Mouse (Mus musculus) thymus, postnatal 14 days (tissue): ENCODE data around the gene Sorbs2.

ENCODE experiments used
- DNase-seq: peaks from one replicate; pipeline ENCODE4 v3.0.0; 2021

Sorbs2 gene

DNA sequence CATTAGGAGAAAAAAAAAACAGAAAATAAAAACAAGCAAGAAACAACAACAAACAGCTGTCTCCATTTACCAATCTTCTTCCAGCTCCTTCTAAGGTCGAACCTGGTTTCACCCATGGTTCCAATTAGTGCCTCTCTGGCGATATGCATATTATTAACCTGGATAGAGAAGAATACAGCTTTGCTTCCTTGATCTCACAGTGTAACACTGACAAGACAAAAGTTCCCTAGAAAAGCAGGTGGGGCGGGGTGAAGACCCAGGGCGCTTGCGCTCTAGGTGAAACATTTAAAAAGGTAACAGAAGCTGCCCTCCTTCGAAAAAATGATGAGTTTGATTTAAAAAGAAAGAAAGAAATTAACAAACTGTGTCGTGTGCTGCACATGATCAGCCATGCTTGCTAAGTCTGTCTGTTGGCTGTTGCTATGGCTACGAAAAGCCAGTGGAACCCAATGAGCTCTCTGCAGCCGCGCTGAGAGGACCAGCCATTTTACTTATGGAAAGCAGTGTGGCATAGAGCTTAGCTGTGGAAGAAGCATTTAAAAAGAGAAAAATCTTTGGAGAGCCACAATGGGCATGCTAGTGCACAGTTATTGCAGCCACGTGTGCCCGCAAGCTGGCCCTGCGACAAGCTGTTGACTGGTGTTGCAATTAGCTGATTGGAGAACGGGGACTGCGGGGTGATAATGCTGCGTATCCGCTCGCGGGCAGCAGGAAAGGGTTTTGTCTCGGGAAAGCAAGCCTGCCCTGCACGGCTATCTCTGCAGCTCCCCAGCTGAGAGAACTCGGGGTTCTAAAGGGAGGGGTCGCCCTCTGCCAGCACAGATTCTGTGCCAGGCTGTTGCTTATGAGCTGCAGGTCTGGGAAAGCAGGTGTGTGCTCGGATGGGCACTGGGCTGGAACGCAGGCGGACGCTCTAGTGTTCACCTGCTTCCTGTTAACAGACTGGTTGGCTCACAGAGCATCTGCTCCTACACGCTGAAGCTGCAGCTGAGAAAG lies 120.0 kb downstream of the Sorbs2 start:
- no peak for DNase-seq

DNA sequence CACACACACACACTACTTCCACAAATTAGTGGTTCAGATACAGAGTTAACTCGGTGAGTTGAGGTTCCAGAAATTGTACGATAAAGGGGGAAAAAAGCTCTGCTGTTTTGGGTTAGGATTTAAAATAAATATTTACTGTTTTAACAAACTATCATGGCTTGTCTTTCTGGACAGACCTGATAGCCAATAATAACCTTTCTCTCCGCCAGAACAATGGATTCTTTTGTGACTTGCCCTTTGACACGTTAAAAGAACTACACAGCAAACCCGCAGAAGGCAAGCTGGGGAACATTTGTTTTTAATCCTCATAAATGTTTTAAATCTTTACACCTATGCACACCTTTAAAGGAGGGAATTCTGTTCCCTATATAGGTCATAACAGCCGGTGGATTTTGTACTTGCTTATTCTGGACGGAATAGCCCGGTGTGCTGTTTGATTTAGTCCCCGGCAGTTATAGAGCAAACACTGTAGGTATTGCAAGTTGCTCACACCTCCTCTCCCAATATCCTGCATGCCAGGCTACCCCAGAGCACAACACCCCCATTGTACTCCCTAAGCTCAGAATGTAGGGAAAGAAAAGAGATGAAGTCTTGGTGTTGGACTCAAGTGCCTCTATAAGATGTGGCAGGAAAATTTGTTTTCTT lies 121.0 kb downstream of the Sorbs2 start:
- no peak for DNase-seq

DNA sequence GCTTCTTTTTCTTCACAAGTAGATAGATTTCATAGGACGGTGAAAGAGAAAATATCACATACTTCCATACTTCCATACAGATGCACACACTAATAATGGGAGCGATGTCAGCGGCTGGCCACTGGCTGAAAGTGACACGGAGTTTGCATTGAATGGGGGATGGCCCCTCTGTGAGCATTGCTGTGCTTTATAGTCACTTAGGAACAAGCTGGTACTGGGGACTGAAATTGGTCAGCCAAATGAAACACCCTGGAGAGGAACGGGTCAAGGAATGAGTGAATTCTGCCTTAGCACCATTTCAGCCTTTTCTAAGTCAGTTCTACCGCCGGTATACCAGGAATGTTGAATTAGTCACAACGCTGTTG lies 121.5 kb downstream of the Sorbs2 start:
- no peak for DNase-seq

DNA sequence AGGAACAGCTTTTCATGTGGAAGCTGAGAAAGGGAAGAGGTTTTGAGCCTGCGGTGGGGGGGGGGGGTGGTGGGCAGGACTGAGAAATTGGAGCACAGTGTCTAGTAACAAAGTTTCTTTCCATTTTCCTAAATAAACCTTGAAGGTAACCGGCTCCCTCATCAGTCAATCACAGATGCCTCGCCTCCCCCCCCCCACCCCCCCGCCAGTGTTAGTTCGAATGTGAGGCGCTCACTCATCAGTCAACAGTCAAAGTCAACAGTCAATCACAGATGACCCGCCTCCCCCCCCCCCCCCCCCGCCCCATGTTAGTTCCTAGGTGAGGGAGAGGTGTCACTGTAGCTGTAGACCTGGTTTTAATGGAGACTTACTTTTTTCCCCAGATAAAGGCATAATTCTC lies 123.4 kb downstream of the Sorbs2 start:
- DNase-seq, result no peak

DNA sequence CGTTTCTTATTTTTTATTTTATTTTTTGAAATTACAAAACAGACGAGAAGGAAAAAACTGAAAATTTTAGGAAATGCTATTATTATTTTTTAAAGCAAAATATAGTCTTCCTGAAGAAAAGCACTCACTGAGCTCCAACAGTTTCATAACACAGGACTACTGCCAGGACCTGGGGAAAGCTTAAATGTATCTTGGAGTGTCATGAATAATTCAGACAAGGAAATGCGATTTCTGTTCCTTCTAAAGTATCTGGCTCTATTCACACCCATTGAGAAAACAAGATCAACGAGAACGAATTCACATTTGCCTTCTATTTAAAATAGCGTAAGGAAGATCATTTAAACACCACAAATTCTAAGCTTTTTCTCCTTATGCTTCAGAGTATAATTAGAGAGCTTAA lies 127.6 kb downstream of the Sorbs2 start:
- no peak for DNase-seq

DNA sequence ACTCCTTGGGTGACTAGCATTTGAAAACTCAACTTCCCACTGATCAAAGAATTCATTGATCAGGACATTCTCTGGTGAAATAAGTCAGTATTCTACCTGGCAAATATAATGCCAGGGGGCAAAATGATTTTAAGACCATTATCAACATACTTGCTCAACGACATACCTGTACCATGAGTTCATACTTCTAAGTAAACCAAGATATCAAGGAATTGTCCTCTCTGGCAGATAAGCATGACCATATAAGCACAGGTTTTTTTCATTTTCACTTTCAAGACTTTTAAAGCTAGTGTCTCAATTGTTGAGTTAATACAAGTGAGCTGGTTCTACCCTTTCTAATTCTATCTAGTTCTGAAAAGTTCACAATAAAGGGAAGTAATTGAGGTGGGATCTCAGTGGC lies 130.2 kb downstream of the Sorbs2 start:
- DNase-seq, result no peak

DNA sequence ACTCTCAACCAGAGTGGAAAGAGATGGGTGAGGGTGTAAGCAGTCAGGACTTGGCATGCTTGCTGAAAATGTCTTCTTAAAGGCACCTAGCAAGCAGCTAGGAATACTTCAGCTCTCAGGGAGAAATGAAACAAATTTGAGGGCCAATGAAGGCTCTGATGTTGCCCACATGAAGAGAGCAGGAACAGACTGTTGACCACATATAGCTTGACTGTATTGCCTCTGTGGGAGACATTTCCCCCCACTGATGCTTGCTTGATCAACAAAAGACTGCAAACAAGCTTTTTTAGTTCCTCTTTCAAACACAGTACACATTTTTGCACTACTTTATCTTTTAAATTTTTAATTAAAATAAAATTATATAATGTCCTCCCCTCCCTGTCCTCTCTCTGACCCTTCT lies 131.9 kb downstream of the Sorbs2 start:
- no peak for DNase-seq

DNA sequence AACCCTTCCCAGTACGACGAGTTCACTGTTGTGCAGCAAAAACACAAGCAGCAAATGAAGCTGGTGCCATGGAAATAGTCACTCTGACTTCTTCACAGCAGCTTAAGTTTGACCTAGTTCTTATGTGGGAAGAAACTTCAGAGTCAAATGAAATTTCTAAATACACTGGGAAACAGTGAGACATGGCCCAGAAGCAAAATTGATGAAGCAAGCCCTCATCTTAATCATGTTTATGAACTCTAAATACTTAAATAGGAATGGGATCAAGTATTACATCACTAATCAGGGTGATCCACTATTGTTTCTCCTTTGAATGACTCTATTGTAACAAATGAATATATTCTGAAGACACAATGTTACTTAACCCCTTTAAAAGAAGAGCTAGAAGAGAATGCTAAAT lies 137.1 kb downstream of the Sorbs2 start:
- no peak for DNase-seq

DNA sequence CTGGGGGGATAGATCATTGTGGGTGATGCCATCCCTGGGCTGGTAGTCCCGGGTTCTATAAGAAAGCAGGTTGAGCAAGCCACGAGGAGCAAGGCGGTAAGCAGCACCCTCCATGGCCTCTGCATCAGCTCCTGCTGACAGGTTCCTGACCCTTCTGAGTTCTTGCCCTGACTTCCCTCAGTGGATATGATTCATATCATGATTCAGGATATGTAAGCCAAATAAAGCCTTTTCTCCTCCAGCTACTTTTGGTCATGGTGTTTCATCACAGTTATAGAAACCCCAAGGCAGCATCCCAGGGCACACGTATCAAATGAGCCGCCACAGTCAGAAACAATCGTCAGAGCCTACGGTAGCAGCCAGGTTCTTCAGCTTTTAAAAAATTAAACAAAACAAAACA lies 141.5 kb downstream of the Sorbs2 start:
- no peak for DNase-seq

DNA sequence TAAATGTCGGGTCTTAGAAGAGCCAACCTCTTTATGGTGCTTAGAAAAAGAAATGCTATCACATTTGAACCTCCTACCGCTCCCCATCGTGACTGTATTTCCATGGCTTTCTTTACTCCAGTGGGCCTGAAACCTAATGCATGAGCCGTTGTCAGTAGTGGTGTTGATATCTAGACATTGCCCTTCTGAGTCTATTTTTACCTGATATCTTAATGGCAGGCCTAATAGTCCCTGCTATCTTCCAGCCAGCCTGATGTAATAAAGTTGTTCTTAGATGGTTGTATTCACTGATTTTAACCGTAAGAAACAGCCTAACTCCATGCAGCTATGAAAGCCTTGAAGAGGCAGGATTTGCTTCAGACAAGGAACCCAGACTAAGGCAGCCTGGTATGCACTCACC lies 142.4 kb downstream of the Sorbs2 start:
- no peak for DNase-seq

DNA sequence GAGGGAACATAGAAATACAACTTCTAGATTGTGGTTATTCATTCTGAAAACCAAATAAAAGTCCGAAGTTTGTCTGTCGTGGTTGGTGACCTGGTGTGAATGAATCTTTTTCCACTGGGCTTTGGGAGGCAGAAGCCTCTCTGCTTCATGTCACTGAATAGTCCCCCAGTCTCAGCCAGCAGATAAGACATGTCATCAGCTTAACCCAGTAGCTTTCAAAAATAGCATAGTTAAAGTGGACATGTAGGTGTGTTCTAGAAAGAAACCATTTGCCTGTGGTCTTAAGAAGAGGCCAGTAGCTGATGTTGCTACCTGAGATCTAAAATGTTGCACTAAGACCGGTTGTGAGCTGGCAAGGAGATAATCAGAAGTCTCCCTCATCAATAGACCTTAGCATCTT lies 150.4 kb downstream of the Sorbs2 start:
- DNase-seq, result no peak

DNA sequence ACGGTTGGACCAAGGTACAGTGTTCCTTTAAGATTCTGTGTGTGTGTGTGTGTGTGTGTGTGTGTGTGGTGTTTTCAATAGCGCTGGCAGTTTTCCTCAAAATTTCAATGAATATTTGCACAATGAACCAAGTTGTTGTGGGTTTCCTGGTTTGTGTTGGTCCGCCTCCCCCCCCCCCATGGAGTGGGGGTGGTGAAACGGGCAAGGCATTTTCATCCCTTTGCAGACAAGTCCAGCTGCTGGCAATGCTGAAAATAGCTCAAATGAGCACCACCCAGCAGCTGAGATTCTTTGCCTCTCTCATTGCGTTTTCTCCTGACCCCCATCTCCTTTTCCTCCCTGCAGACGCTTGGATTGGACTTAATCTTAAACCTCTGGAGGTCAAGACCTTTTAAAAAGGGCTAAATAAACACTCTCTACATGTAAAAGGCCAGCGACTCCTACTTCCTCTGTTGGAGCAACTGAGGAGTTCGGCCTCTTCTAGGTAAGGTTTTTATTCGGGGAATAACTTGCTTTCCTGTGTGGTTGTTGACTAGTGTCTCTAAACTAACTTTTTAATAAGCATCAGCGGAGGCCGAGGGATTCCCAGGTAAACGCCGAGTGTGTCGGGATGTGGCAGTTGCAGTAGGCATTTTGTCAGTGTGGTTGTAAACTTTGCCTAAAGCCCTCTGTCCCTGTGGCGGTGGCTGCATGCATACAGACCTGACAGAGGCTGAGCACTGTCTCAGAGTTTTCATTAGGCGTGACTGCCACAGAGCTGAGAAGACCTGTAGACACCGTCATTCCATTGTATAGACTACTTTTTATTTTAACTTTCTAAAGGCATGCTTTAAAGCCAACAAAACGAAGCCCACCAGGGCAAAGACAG lies 151.1 kb downstream of the Sorbs2 start:
- no peak for DNase-seq

DNA sequence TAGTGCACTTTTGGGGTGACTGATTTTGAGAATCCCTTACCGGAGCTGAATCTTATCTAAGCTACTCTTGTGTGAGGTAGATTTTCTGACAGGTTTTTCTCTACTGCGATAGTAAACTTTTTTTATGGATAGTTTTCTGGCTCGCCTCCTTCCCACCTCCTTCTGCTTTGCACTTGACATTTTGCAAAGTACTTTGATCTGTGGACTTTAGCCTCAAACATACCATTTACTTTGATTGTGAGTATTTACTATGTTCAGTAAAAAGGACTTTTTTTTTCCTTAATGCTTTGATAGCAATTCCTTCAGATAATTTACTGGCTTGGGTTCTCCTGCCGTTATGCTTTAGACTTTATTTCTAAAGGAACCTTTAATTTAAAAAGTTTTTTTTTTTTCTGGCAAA lies 151.9 kb downstream of the Sorbs2 start:
- no peak for DNase-seq

DNA sequence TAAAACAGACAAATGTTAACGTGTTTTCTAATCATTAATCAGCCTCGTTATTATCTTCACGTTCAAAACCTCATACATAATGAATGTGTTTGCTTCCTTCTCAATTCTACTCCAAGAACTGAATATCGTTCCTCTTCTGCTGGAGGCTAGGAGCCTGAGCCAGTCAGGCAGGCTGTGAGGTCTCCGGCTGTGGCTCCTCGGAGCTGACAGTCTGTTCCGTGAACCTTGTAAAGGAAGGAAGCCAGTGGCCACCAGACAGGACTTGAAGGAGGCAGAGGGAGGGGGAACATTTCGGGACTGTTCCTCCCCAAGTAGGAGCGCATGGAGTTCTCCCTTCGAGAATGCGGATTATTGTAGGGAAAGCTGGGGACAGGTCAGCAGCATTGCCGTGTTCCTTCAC lies 153.0 kb downstream of the Sorbs2 start:
- no peak for DNase-seq

DNA sequence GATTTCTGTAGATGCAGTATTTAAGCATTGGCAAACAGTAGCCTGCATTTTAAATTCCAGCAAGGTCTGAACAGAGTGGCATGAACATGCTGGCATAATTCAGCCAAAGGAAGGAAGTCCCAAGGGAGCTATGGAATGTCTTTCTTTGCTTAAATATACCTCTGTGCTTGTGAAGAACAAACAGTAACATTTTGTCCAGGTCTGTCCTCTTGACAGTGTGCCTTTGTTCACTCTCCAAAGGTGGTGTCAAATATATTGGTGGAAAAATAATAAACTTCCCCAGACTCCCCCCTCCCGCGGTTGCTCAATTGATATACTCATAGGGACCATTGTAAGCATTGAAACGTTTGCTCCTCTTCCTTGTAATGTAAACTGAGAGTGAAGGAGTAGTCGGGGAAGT lies 154.0 kb downstream of the Sorbs2 start:
- DNase-seq, result no peak

DNA sequence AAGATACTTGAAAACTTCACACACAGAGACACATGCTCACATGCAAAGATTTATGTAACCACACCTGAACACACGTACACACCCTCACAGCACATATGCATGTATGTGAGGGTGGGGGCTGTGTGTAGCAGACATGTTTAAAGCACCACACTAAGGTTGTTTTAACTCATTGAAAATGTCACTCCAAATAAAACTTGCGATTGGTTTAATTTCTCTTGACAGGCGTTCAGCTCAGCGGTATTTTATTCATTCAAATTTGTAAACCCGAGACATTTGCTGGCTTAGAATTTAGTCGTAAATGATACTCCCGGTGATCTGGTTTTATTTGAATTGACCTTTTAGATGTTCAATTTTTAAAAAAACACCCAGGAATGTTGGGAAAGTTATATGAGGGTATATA lies 158.6 kb downstream of the Sorbs2 start:
- no peak for DNase-seq

DNA sequence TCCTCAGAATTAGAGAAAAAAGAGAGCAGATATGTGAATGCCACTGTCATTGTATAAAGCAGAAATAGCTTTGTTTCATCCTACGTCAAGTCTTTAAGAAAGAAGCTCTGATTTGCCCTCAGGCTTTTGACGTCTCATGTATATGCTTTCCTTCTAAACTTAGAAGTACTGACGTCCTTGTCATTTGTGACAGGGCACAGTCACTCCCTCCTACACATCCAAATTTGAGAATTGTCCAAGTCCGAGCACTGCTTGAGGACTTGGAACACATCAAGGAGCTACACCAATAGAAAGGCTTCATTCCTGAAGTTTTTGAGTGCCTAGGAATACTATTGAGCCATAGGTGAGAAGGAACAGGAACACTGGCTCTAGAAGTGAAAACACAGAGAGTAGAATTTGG lies 165.6 kb downstream of the Sorbs2 start:
- no peak for DNase-seq

DNA sequence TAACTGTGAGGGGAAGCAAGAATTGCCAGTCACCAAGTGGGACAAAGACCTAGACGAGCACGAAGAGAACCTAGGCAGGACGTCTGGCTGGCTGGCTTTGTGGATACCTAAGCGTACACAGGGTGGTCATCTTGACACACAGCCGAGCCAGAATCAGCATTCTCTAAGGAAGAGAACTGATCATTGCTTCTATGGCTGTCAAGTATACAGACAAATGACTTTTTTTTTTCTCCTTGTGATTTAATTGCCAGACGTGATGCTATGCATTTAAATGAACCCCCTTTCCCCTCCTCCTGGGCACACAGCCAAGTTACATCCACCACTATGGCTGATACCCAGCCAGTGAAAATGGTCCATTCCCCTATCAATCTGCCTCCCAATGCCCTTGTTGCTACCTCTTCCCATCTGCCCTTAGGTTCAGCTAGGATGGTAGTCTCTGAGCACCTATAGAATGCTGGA lies 168.3 kb downstream of the Sorbs2 start:
- DNase-seq, result no peak

DNA sequence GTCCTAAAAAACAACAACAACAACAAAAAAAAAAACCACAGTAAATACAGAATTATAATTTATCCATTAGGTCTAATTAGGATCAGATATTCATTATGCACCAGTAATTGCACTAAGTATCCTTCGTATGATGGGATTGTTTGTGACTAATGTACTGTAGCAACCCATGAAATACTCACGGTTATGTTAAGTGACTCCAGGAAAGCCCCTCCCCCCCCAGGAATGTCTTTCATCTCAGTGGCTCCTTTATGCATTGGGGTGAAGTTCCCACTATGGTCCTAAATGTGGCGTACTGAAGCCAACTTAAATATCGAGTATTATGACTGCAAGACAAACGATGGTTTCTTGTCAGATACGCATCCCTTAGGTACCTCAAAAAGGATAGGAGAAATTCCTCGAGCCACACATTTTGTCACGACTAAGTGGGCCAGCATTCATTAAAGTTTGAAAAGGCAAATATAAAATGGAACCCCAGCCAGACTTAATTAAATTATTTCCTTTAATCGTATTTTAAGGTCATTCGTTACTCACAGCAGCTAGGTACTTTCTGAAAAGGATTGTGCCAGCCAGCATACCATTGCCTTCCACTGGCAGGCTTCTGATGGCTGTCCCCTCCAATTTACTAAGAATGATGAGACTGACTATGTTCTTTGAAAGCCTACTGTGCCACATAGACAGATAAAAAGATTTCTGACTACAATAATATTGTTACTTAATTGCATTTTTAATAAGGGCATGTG lies 169.7 kb downstream of the Sorbs2 start:
- DNase-seq, result no peak

DNA sequence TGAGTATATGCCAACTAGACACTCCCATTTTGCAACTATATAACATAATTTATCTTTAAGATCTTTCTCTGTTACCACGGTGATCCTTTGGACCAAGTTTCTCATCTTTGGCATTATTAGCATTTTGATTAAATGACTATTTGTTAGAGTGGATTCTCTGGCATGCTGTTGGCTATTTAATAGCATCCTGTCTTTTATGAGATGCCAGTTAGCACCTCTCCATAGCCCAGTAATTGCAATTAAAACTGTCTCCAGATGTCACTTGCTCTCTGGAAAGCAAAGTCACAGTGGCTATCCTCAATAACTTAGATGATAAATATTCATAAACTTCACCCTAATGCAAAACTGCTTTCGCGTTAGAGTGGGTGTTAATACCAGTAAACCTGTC lies 170.3 kb downstream of the Sorbs2 start:
- no peak for DNase-seq

DNA sequence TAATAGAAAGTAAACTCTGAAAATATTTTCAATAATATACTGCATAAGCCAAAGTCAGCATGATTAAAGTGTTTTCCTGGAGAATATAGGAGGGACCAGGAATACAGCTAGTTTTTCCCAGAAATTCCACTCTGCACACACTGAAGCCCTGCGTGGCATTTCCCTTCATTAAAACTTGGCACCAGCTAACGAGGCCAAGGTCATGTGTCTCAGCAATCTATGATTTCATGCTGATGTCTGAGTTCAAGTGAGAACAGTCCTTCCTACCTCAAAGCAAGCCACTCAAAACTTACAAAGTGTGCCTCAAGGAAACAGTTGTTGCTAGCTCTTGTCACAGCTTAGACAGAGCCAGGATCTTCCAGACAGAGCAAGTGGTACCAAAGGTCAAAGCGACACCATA lies 173.6 kb downstream of the Sorbs2 start:
- DNase-seq, result no peak

DNA sequence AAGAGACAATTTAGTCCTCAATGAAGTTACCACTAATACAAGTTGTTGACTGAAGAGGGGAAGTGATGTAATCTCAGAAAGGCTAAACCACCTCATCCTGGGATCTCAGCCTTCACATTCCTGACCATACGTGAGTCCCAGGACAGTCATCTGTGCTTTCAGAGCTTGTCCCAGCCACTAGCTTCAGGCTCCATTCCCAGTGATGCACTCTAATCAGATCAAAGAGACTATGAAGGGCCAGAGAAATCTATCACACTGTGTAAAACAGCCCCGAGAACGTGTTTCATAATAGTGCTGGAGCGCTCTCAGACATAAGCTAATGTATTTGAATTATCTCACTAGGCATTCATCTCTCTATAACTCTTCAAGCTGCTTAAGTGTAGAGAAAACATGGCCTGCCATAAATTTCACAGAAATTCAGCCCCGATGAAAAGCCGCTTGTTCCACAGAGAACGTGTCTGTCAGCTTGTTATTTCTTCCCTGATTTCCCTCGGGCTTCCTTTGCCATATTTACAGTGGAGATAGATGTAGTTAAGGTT lies 175.3 kb downstream of the Sorbs2 start:
- DNase-seq, result no peak
